Mouse (Mus musculus) Patski (cell line): ENCODE measurements around the gene Gje1. TPM values are rescaled to one million over a fixed set of nuclear protein-coding genes. Genes with fewer than 3 reads are reported as not detected.

Experiments
- ATAC-seq: fragments of 100-300 bp; one replicate; pipeline ENCODE4 v1.8.0; 2021
- CTCF ChIA-PET: fragments of 350-600 bp; sonication (Branson Sonifier 250); formaldehyde crosslinking; loops from one replicate; lab custom pipeline; 2022; ENCODE audit warnings: inconsistent platforms; lab: Charles Lee
- POLR2A ChIA-PET: fragments of 350-600 bp; sonication (Branson Sonifier 250); formaldehyde crosslinking; loops from one replicate; lab custom pipeline; 2022; ENCODE audit warnings: antibody characterized with exemption, inconsistent platforms; lab: Charles Lee
- DNase-seq: peaks from one replicate; pipeline ENCODE4 v3.0.0-alpha.2; 2011; ENCODE audit warnings: low read depth, low spot score
- H3K27me3 ChIP-seq: fragments of 371-371 bp; one replicate; pipeline ENCODE4 v1.5.1; 2021
- CTCF ChIP-seq: fragments of 100-300 bp; IDR thresholded peaks from one replicate; pipeline ENCODE4 v1.5.1; 2021
- in situ Hi-C: fragments of 300-500 bp; cut with MboI; formaldehyde crosslinking; loops from 3 replicates; pipeline ENCODE4 v1.11.1; 2018; ENCODE audit warnings: low pct_unique_long_range_greater_than_20kb, mixed read lengths
- polyA plus RNA-seq: library from polyadenylated mRNA; unstranded; gene quantifications from one replicate; pipeline ENCODE4 v1.2.3, GENCODE M21; 2021

The Gje1 gene
- polyA plus RNA-seq, 1 experiment from 2014 or later = 0.05 TPM

GRCm38 (mm10) chr10:14688785-14689442 is 29.1 kb downstream of the Gje1 start:
- no peaks in the 10 kb centered on the region for H3K27me3 ChIP-seq
- ChIA-PET POLR2A (no interaction called here), CTCF (no interaction called here)
- ATAC-seq (no peak), DNase-seq (no peak)
- no peak for TF ChIP-seq CTCF
- in situ Hi-C loops = no loop called here

- in situ Hi-C loops = no loop called here
- CTCF ChIA-PET = interaction anchor here (0.9 to 3.4 kb wide), 5 partner anchors 10 to 28 kb away, joined by 3 to 14 read pairs (median 5); no protein-coding TSS in a partner anchor
- POLR2A ChIA-PET = interaction anchor here (0.5 kb wide), 1 partner anchor 1181 kb away, joined by 3 read pairs; no protein-coding TSS in a partner anchor
- peak; percentile 52 for TF ChIP-seq CTCF
- H3K27me3 ChIP-seq = no peaks in the 10 kb centered on the region
- DNase-seq = no peak
- no peak for ATAC-seq
Observed at GRCm38 (mm10) chr10:14685663-14686062, 32.4 kb downstream of the Gje1 start.

GRCm38 (mm10) chr10:14666147-14666546 is 51.9 kb downstream of the Gje1 start:
- no peak for DNase-seq
- POLR2A ChIA-PET = no interaction called here

More at GRCm38 (mm10) chr10:14666147-14666546, 51.9 kb downstream of the Gje1 start:
- no peaks in the 10 kb centered on the region for H3K27me3 ChIP-seq
- CTCF ChIA-PET = interaction anchor here (1.1 to 3.0 kb wide), 6 partner anchors 9 to 262 kb away, joined by 3 to 14 read pairs (median 4); no protein-coding TSS in a partner anchor
- no peak for ATAC-seq
- in situ Hi-C loops = no loop called here
- no peak for TF ChIP-seq CTCF

Other genes with a start within 250 kb of the Gje1 start
- gene Adgrg6, start 172.6 kb downstream of the Gje1 start, polyA plus RNA-seq = 43.0 TPM
- gene Vta1, start 12.7 kb downstream of the Gje1 start, polyA plus RNA-seq = 80.2 TPM
- 0.15 TPM for gene Nmbr, start 12.6 kb downstream of the Gje1 start, polyA plus RNA-seq